Mouse (Mus musculus) lung, postnatal 0 days (tissue): Measurements from ENCODE around the gene Hoxb3. TPM values are rescaled to one million over a fixed set of nuclear protein-coding genes. Genes with fewer than 3 reads are reported as not detected.

ENCODE experiments used
- ATAC-seq: fragments of 200-750 bp; cut with Nextera tagmentation; 2 replicates; pipeline ENCODE4 v1.8.0; 2017; ENCODE audit warnings: moderate library complexity
- DNase-seq: peaks from one replicate; pipeline ENCODE4 v3.0.0-alpha.2; 2016; ENCODE audit warnings: low spot score
- H3K27ac ChIP-seq: fragments of 300-500 bp; sonication (generic); 2 replicates; pipeline ENCODE4 v1.5.1; 2014; ENCODE audit warnings: antibody characterized with exemption, mild to moderate bottlenecking, low read length, mixed read lengths
- H3K27me3 ChIP-seq: fragments of 300-500 bp; sonication (generic); replicated peaks from 2 replicates; pipeline ENCODE4 v1.6.1; 2014; ENCODE audit warnings: low read length, mixed read lengths; ENCODE audit not compliant: insufficient read depth
- H3K36me3 ChIP-seq: fragments of 300-500 bp; sonication (generic); 2 replicates; pipeline ENCODE4 v1.6.1; 2014; ENCODE audit warnings: low read length, mixed read lengths; ENCODE audit not compliant: insufficient read depth
- H3K4me1 ChIP-seq: fragments of 300-500 bp; sonication (generic); 2 replicates; pipeline ENCODE4 v1.6.1; 2014; ENCODE audit warnings: antibody characterized with exemption, low read depth, low read length, mixed read lengths; ENCODE audit not compliant: insufficient read depth
- H3K4me2 ChIP-seq: fragments of 300-500 bp; sonication (generic); replicated peaks from 2 replicates; pipeline ENCODE4 v1.6.1; 2014; ENCODE audit warnings: low read depth, mild to moderate bottlenecking, low read length, moderate library complexity, mixed read lengths
- H3K4me3 ChIP-seq: fragments of 300-500 bp; sonication (generic); 2 replicates; pipeline ENCODE4 v1.5.1; 2014; ENCODE audit warnings: low read depth, low read length
- H3K9ac ChIP-seq: fragments of 300-500 bp; sonication (generic); replicated peaks from 2 replicates; pipeline ENCODE4 v1.6.1; 2014; ENCODE audit warnings: low read depth, mild to moderate bottlenecking
- H3K9me3 ChIP-seq: fragments of 300-500 bp; sonication (generic); 2 replicates; pipeline ENCODE4 v1.6.1; 2016; ENCODE audit warnings: low read length, mixed read lengths
- CTCF ChIP-seq: IDR thresholded peaks from 2 replicates; pipeline ENCODE4 v1.5.1; 2016; ENCODE audit warnings: antibody characterized with exemption, mild to moderate bottlenecking
- EP300 ChIP-seq: IDR thresholded peaks from 2 replicates; pipeline ENCODE4 v1.6.1; 2016; ENCODE audit warnings: antibody characterized with exemption, mild to moderate bottlenecking, control low read depth
- WGBS: fragments of 180-500 bp; shearing (Covaris S2); extraction: QIAGEN DNeasy Blood & Tissue Kit; methylation state at CpG from one replicate; pipeline ENCODE4 v1.1.7; 2014; 5-methylcytosine and 5-hydroxymethylcytosine counted together
- polyA plus RNA-seq: library from polyadenylated mRNA; unstranded; fragments of >200 nt; fragmentation: Nextera tagmentation; extraction: Ambion mirVana; gene quantifications from 2 replicates; pipeline ENCODE4 v1.2.1, GENCODE M21; 2015

Gene Hoxb3
- polyA plus RNA-seq, 1 experiment from 2014 or later = 1.5 TPM

GRCm38 (mm10) chr11:96344061-96344877, 21.1 kb downstream of the Hoxb3 start:
- peak; percentile 20 for DNase-seq
- H3K9me3 ChIP-seq = no peaks in the 10 kb centered on the region
- H3K27ac ChIP-seq = peak overlapping the region; percentile 84
- 0 out of 2 replicates have a peak overlapping the region, but pooled peaks have one; percentile 26 for H3K9ac ChIP-seq
- H3K4me1 ChIP-seq = peaks cover 3% of the 10 kb centered on the region; the same call in 1 of the 2 replicates
- 26% methylated on average over 35 of the region's 40 CpGs for WGBS
- H3K36me3 ChIP-seq = no peaks in the 10 kb centered on the region
- ATAC-seq = no peak
- TF ChIP-seq CTCF = no peak
- no peak for TF ChIP-seq EP300
- peaks cover 18% of the 10 kb centered on the region; the same call in 1 of the 2 replicates for H3K27me3 ChIP-seq
- peak overlapping the region; percentile 63 for H3K4me2 ChIP-seq
- no peak overlapping the region; the same call in 1 of the 2 replicates for H3K4me3 ChIP-seq

- H3K4me1 ChIP-seq = peaks cover 3% of the 10 kb centered on the region; the same call in 1 of the 2 replicates
- H3K36me3 ChIP-seq = no peaks in the 10 kb centered on the region
- ATAC-seq (no peak), DNase-seq (peak; percentile 4)
- peaks cover 18% of the 10 kb centered on the region; the same call in 1 of the 2 replicates for H3K27me3 ChIP-seq
- H3K27ac ChIP-seq = peak overlapping the region; percentile 84
- H3K9ac ChIP-seq = no peak overlapping the region
- H3K4me3 ChIP-seq = peak overlapping the region; percentile 30; the same call in 1 of the 2 replicates
- TF ChIP-seq CTCF (no peak), EP300 (no peak)
- H3K4me2 ChIP-seq = peak overlapping the region; percentile 63
- WGBS = 40% methylated on average over 5 of the region's 6 CpGs
- H3K9me3 ChIP-seq = no peaks in the 10 kb centered on the region
Observed at GRCm38 (mm10) chr11:96344878-96345159, 21.7 kb downstream of the Hoxb3 start.

- WGBS = 5% methylated on average over 31 of the region's 56 CpGs
Observed at GRCm38 (mm10) chr11:96345220-96345892, 22.2 kb downstream of the Hoxb3 start.

GRCm38 (mm10) chr11:96345893-96346806, 23.0 kb downstream of the Hoxb3 start:
- Histone ChIP-seq H3K4me3 (peak overlapping the region; percentile 30), H3K4me1 (peaks cover 3% of the 10 kb centered on the region; the same call in 1 of the 2 replicates), H3K9me3 (no peaks in the 10 kb centered on the region), H3K27me3 (peaks cover 18% of the 10 kb centered on the region; the same call in 1 of the 2 replicates), H3K9ac (peak overlapping the region; percentile 12; the same call in 1 of the 2 replicates), H3K27ac (peak overlapping the region; percentile 84), H3K36me3 (no peaks in the 10 kb centered on the region), H3K4me2 (peak overlapping the region; percentile 63)
- TF ChIP-seq CTCF = peak; percentile 42
- TF ChIP-seq EP300 = no peak
- WGBS = 12% methylated on average over 37 of the region's 45 CpGs
- DNase-seq (peak; percentile 15), ATAC-seq (0 out of 2 replicates have a peak, but pooled peaks have one; percentile 5)

More at GRCm38 (mm10) chr11:96345220-96345892, 22.2 kb downstream of the Hoxb3 start:
- Histone ChIP-seq H3K4me1 (peaks cover 3% of the 10 kb centered on the region; the same call in 1 of the 2 replicates), H3K9ac (0 out of 2 replicates have a peak overlapping the region, but pooled peaks have one; percentile 12), H3K27me3 (peaks cover 18% of the 10 kb centered on the region; the same call in 1 of the 2 replicates), H3K4me2 (peak overlapping the region; percentile 63), H3K9me3 (no peaks in the 10 kb centered on the region), H3K4me3 (peak overlapping the region; percentile 30), H3K36me3 (no peaks in the 10 kb centered on the region), H3K27ac (peak overlapping the region; percentile 84)
- TF ChIP-seq CTCF (no peak), EP300 (no peak)
- DNase-seq = peak; percentile 19
- ATAC-seq = no peak

- Histone ChIP-seq H3K9ac (no peak overlapping the region), H3K27me3 (peaks cover 21% of the 10 kb centered on the region; the same call in 1 of the 2 replicates), H3K4me3 (no peak overlapping the region), H3K27ac (peak overlapping the region; percentile 84), H3K9me3 (no peaks in the 10 kb centered on the region), H3K4me1 (peaks cover 3% of the 10 kb centered on the region; the same call in 1 of the 2 replicates), H3K4me2 (no peak overlapping the region), H3K36me3 (no peaks in the 10 kb centered on the region)
- no peak for TF ChIP-seq CTCF
- DNase-seq = no peak
- WGBS = 51% methylated on average over 5 of the region's 5 CpGs
- ATAC-seq = no peak
Observed at GRCm38 (mm10) chr11:96346916-96347520, 23.9 kb downstream of the Hoxb3 start.
